Mouse (Mus musculus): ENCODE data around the gene Selplg. TPM values are rescaled to one million over a fixed set of nuclear protein-coding genes. Genes with fewer than 3 reads are reported as not detected.
"Not testable (repeated sequence)": the region's sequence is repeated elsewhere in the genome, so short reads cannot be mapped to it uniquely, and the experiment has no call there.

The Selplg gene
- polyA plus RNA-seq, 1 experiment: 0.74 TPM

- TF ChIP-seq POLR2A (IDR thresholded peaks at IDR 0.05; ENCODE audit: low read depth, low read length) (no peak), CTCF (IDR thresholded peaks at IDR 0.05; ENCODE audit: borderline replicate concordance, insufficient read depth, low read length) (no peak)
- Histone ChIP-seq H3K27ac (ENCODE audit: insufficient read depth, low read length) (no peak overlapping the region), H3K4me3 (ENCODE audit: insufficient read depth, low read length) (no peak overlapping the region), H3K4me1 (ENCODE audit: control insufficient read depth, insufficient read depth, low read length) (no peaks in the 10 kb centered on the region; the same call in 1 of the 2 replicates)
Measured at GRCm38 (mm10) chr5:113788645-113789044, 43.8 kb downstream of the Selplg start.

GRCm38 (mm10) chr5:113786985-113787384, 45.5 kb downstream of the Selplg start:
- H3K4me3 ChIP-seq (ENCODE audit: insufficient read depth, low read length): no peak overlapping the region
- TF ChIP-seq POLR2A (IDR thresholded peaks at IDR 0.05; ENCODE audit: low read depth, low read length): no peak
- TF ChIP-seq CTCF (IDR thresholded peaks at IDR 0.05; ENCODE audit: borderline replicate concordance, insufficient read depth, low read length): no peak
- H3K27ac ChIP-seq (ENCODE audit: insufficient read depth, low read length): no peak overlapping the region
- H3K4me1 ChIP-seq (ENCODE audit: control insufficient read depth, insufficient read depth, low read length): peaks cover 7% of the 10 kb centered on the region

DNA sequence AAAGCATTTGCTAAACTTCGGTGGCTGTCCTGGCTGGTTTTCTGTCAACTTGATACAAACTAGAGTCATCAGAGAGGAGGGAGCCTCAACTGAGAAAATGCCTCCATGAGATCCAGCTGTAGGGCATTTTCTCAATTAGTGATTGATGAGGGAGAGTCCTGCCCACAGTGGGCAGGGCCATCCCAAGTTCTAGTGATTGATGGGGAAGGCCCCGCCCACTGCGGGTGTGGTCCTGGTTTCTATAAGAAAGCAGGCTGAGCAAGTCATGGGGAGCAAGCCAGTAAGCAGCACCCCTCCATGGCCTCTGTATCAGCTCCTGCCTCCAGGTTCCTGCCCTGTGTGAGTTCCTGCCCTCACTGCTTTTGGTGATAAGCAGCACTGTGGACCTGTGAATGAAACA, 48.3 kb downstream of the Selplg start:
- not testable (repeated sequence) for H3K4me1 ChIP-seq (ENCODE audit: control insufficient read depth, insufficient read depth, low read length)

DNA sequence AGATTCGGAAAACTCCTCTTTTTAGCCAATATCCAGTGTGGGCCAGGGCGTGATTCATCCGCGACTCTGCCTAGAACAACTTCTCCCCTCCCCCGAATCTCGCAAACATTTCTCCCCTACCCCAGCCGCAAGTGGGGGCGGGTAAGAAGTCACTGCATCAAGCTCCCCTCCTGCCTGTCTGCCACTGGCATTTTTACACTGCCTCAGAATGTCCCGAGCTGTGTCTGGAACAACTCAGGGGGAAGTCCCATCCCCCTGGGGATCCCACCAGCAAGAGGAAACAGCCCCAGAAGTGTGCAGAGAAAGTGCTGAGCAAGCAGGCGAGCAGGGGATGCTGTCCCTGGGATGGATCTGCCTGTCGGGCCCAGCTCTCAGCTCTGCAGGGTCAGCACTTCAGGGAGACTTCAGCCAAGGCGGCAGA, 48.9 kb downstream of the Selplg start:
- TF ChIP-seq POLR2A (IDR thresholded peaks at IDR 0.05; ENCODE audit: low read depth, low read length) (no peak; the same call in none of the 2 replicates), CTCF (IDR thresholded peaks at IDR 0.05; ENCODE audit: borderline replicate concordance, insufficient read depth, low read length) (no peak)
- H3K4me1 ChIP-seq (ENCODE audit: control insufficient read depth, insufficient read depth, low read length): peaks cover 7% of the 10 kb centered on the region; the same call in 1 of the 2 replicates
- peak overlapping the region; percentile 98 for H3K27ac ChIP-seq (ENCODE audit: insufficient read depth, low read length)
- H3K4me3 ChIP-seq (ENCODE audit: insufficient read depth, low read length): no peak overlapping the region

More for the DNA sequence above, 48.3 kb downstream of the Selplg start:
- peak overlapping the region; percentile 98 for H3K27ac ChIP-seq (ENCODE audit: insufficient read depth, low read length)
- H3K4me3 ChIP-seq (ENCODE audit: insufficient read depth, low read length): not testable (repeated sequence)

- Histone ChIP-seq H3K4me1 (ENCODE audit: control insufficient read depth, insufficient read depth, low read length) (peaks cover 7% of the 10 kb centered on the region; the same call in 1 of the 2 replicates), H3K4me3 (ENCODE audit: insufficient read depth, low read length) (no peak overlapping the region), H3K27ac (ENCODE audit: insufficient read depth, low read length) (peak overlapping the region; percentile 98)
- TF ChIP-seq POLR2A (IDR thresholded peaks at IDR 0.05; ENCODE audit: low read depth, low read length) (no peak; the same call in 1 of the 2 replicates), CTCF (IDR thresholded peaks at IDR 0.05; ENCODE audit: borderline replicate concordance, insufficient read depth, low read length) (no peak)
Measured at GRCm38 (mm10) chr5:113782624-113783023, 49.8 kb downstream of the Selplg start.

GRCm38 (mm10) chr5:113781875-113782274, 50.6 kb downstream of the Selplg start:
- peaks cover 7% of the 10 kb centered on the region; the same call in 1 of the 2 replicates for H3K4me1 ChIP-seq (ENCODE audit: control insufficient read depth, insufficient read depth, low read length)
- H3K27ac ChIP-seq (ENCODE audit: insufficient read depth, low read length): no peak overlapping the region
- TF ChIP-seq CTCF (IDR thresholded peaks at IDR 0.05; ENCODE audit: borderline replicate concordance, insufficient read depth, low read length) (no peak), POLR2A (IDR thresholded peaks at IDR 0.05; ENCODE audit: low read depth, low read length) (no peak)
- no peak overlapping the region for H3K4me3 ChIP-seq (ENCODE audit: insufficient read depth, low read length)

DNA sequence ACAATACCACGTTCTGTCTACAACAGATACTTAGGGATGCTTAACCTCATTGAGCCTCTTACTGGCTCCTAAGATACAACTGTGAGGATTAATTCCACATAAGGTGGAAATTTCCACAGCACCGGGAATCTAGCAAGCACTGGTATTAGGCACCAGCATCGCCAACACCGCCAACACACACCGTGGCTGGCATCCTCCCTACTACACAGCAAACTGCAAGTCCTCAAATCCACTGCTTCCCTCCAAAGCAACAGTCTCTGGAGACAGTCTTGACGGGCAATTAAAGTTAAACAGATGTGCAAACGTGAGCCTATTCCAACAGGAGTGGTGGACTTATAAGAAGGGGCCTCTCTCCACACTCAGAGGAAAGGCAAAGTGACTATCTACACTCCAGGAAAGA, 51.2 kb downstream of the Selplg start:
- TF ChIP-seq POLR2A (IDR thresholded peaks at IDR 0.05; ENCODE audit: low read depth, low read length) (no peak), CTCF (IDR thresholded peaks at IDR 0.05; ENCODE audit: borderline replicate concordance, insufficient read depth, low read length) (no peak)
- H3K4me3 ChIP-seq (ENCODE audit: insufficient read depth, low read length): no peak overlapping the region
- no peak overlapping the region for H3K27ac ChIP-seq (ENCODE audit: insufficient read depth, low read length)
- H3K4me1 ChIP-seq (ENCODE audit: control insufficient read depth, insufficient read depth, low read length): peaks cover 7% of the 10 kb centered on the region; the same call in 1 of the 2 replicates

DNA sequence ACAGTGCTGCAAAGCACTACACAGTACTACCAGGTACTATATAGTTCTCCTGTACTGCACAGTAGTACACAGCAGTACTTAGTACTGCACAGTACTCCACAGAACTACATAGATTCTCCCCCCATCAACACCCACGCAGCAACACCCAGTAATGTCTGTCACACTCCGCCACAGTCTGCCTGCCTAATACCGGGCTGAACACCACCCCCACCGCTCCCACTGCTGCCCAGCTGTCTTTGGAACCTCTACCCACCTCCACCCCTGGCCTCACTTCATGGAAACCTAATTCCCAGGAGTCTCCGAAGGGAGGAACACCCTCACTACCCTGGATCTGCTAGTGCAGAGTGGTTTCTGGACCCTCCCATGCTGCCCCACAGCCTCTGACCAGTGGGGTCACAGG, 51.7 kb downstream of the Selplg start:
- H3K4me1 ChIP-seq (ENCODE audit: control insufficient read depth, insufficient read depth, low read length): peaks cover 7% of the 10 kb centered on the region; the same call in 1 of the 2 replicates
- no peak overlapping the region for H3K4me3 ChIP-seq (ENCODE audit: insufficient read depth, low read length)
- H3K27ac ChIP-seq (ENCODE audit: insufficient read depth, low read length): no peak overlapping the region
- no peak for TF ChIP-seq POLR2A (IDR thresholded peaks at IDR 0.05; ENCODE audit: low read depth, low read length)
- no peak for TF ChIP-seq CTCF (IDR thresholded peaks at IDR 0.05; ENCODE audit: borderline replicate concordance, insufficient read depth, low read length)

DNA sequence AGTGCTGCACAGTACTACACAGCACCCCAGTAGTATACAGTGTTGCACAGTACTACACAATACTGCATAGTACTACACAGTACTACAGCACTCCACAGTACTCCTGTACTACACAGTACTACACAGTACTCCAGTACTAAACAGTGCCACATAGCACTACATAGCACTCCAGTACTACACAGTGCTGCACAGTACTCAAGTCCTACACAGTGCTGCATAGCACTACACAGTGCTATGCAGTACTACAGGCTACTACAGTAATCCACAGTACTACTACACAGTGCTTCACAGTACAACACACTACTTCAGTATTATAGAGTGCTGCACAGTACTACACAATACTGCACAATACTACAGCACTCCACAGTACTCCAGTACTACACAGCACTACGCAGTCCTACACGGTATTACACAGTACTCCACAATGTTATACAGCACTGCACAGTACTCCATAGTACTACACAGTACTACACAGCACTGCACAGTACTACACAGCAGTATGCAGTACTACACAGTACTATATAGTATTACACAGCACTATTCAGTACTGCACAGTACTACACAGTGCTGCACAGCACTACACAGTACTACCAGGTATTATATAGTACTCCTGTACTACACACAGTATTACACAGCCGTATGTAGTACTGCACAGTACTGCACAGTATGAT, 52.2 kb downstream of the Selplg start:
- TF ChIP-seq CTCF (IDR thresholded peaks at IDR 0.05; ENCODE audit: borderline replicate concordance, insufficient read depth, low read length) (no peak), POLR2A (IDR thresholded peaks at IDR 0.05; ENCODE audit: low read depth, low read length) (no peak)
- Histone ChIP-seq H3K4me1 (ENCODE audit: control insufficient read depth, insufficient read depth, low read length) (peaks cover 7% of the 10 kb centered on the region; the same call in 1 of the 2 replicates), H3K4me3 (ENCODE audit: insufficient read depth, low read length) (no peak overlapping the region), H3K27ac (ENCODE audit: insufficient read depth, low read length) (no peak overlapping the region)

- no peak for TF ChIP-seq CTCF (IDR thresholded peaks at IDR 0.05; ENCODE audit: borderline replicate concordance, insufficient read depth, low read length)
- no peak for TF ChIP-seq POLR2A (IDR thresholded peaks at IDR 0.05; ENCODE audit: low read depth, low read length)
- no peak overlapping the region for H3K27ac ChIP-seq (ENCODE audit: insufficient read depth, low read length)
- H3K4me1 ChIP-seq (ENCODE audit: control insufficient read depth, insufficient read depth, low read length): peaks cover 7% of the 10 kb centered on the region; the same call in 1 of the 2 replicates
- H3K4me3 ChIP-seq (ENCODE audit: insufficient read depth, low read length): no peak overlapping the region
Measured at GRCm38 (mm10) chr5:113779569-113779968, 52.9 kb downstream of the Selplg start.

DNA sequence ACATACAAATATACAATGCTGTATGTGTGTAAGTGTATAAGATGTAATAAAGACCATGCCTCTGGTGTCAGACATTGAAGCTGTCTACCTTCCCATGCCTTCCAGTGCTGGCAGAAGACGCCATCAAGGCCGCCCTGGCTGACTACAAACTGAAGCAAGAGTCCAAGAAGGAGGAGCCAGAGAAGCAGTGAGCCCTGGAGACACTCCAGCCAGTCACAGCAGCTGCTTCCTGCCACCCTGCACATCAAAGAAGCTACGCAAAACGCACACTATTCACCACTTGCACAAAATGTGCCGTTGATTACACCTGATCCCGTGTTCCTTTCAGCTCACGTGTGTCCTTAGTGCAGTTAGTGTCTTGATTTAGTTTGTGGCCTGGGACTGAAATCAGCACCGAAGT, 54.7 kb downstream of the Selplg start:
- H3K4me1 ChIP-seq (ENCODE audit: control insufficient read depth, insufficient read depth, low read length); H3K4me3 ChIP-seq (ENCODE audit: insufficient read depth, low read length); H3K27ac ChIP-seq (ENCODE audit: insufficient read depth, low read length): not testable (repeated sequence)

All from embryonic fibroblast, embryonic 13.5 days (primary cell).